Mouse (Mus musculus) kidney, postnatal 4 days (tissue): ENCODE results near the gene Rnls.
A peak's percentile ranks its signal among the peaks of the same experiment; 100 is the strongest.

Experiments
- DNase-seq, 2 experiments: peaks; one replicate each; pipeline ENCODE4 v3.0.0; 2021; ENCODE audit warnings: mixed read lengths in 2 of 2

Gene Rnls

GRCm38 (mm10) chr19:33178866-33179265, 213.2 kb downstream of the Rnls start:
- no peak for DNase-seq

- DNase-seq = no peak
These were observed 213.7 kb downstream of the Rnls start for GRCm38 (mm10) chr19:33178367-33178766.

- no peak for DNase-seq
These were observed 218.1 kb downstream of the Rnls start for GRCm38 (mm10) chr19:33173991-33174390.

- no peak for DNase-seq
These were observed 222.2 kb downstream of the Rnls start for GRCm38 (mm10) chr19:33169881-33170280.

- DNase-seq = peak; percentile 17 to 40
These were observed 224.4 kb downstream of the Rnls start for GRCm38 (mm10) chr19:33167528-33168264.

- DNase-seq = no peak
These were observed 227.3 kb downstream of the Rnls start for GRCm38 (mm10) chr19:33164801-33165200.

- no peak for DNase-seq
These were observed 230.2 kb downstream of the Rnls start for GRCm38 (mm10) chr19:33161903-33162302.

- DNase-seq = no peak
These were observed 232.2 kb downstream of the Rnls start for GRCm38 (mm10) chr19:33159897-33160296.

- DNase-seq = no peak
These were observed 232.9 kb downstream of the Rnls start for GRCm38 (mm10) chr19:33159192-33159591.

- DNase-seq = no peak
These were observed 233.9 kb downstream of the Rnls start for GRCm38 (mm10) chr19:33158234-33158633.

- no peak for DNase-seq
These were observed 243.7 kb downstream of the Rnls start for GRCm38 (mm10) chr19:33148411-33148810.

GRCm38 (mm10) chr19:33143198-33143597, 248.9 kb downstream of the Rnls start:
- no peak for DNase-seq

- no peak for DNase-seq
These were observed 254.8 kb downstream of the Rnls start for GRCm38 (mm10) chr19:33137316-33137715.

- DNase-seq = no peak
These were observed 269.4 kb downstream of the Rnls start for GRCm38 (mm10) chr19:33122611-33123226.

- DNase-seq = no peak
These were observed 272.1 kb downstream of the Rnls start for GRCm38 (mm10) chr19:33119947-33120346.

GRCm38 (mm10) chr19:33118898-33119297, 273.2 kb downstream of the Rnls start:
- no peak for DNase-seq

- DNase-seq = no peak
These were observed 277.3 kb downstream of the Rnls start for GRCm38 (mm10) chr19:33114631-33115295.

GRCm38 (mm10) chr19:33113746-33114145, 278.3 kb downstream of the Rnls start:
- DNase-seq = no peak

GRCm38 (mm10) chr19:33110404-33110803, 281.7 kb downstream of the Rnls start:
- peak; percentile 29 to 36 for DNase-seq

- DNase-seq = peak; percentile 16 to 28
These were observed 282.1 kb downstream of the Rnls start for GRCm38 (mm10) chr19:33109941-33110371.

- DNase-seq = no peak
These were observed 283.0 kb downstream of the Rnls start for GRCm38 (mm10) chr19:33109141-33109540.

GRCm38 (mm10) chr19:33103851-33104250, 288.2 kb downstream of the Rnls start:
- DNase-seq = no peak

GRCm38 (mm10) chr19:33102783-33103139, 289.3 kb downstream of the Rnls start:
- no peak for DNase-seq
